Mouse (Mus musculus) ES-E14 (cell line): ENCODE measurements at regions not wholly inside any gene's neighbourhood (a gene's known extent, or its start where the extent isn't known, plus 50 kb on each side); places are given as distances from the start of the nearest gene placed in this dataset.

Experiments
- DNase-seq: peaks from one replicate; pipeline ENCODE4 v3.0.0-alpha.2; 2013; ENCODE audit warnings: low read depth, low spot score
- H3K27ac ChIP-seq: 2 replicates; pipeline ENCODE4 v1.5.1; 2012; ENCODE audit warnings: low read depth, mild to moderate bottlenecking, low read length, moderate library complexity, mixed read lengths; ENCODE audit not compliant: poor library complexity, insufficient read depth, severe bottlenecking
- H3K36me3 ChIP-seq: 2 replicates; pipeline ENCODE4 v1.6.1; 2012; ENCODE audit warnings: mild to moderate bottlenecking, low read length, moderate library complexity, mixed read lengths; ENCODE audit not compliant: control insufficient read depth, poor library complexity, insufficient read depth, severe bottlenecking
- H3K4me1 ChIP-seq, 2 experiments: fragments of 150-350 bp in 1 of 2; sonication (generic) in 1 of 2; 2 replicates each; pipeline ENCODE4 v1.6.1; 2012; ENCODE audit warnings: low read length in 2 of 2, mild to moderate bottlenecking in 1 of 2, mixed read lengths in 1 of 2; ENCODE audit not compliant: control insufficient read depth in 2 of 2, insufficient read depth in 2 of 2, poor library complexity in 1 of 2
- H3K4me3 ChIP-seq, 2 experiments: fragments of 150-350 bp in 1 of 2; sonication (generic) in 1 of 2; 2 replicates each; pipeline ENCODE4 v1.5.1; 2012; ENCODE audit warnings: low read length in 2 of 2, low read depth in 1 of 2, mild to moderate bottlenecking in 1 of 2, mixed read lengths in 1 of 2; ENCODE audit not compliant: insufficient read depth in 1 of 2, poor library complexity in 1 of 2, severe bottlenecking in 1 of 2
- H3K9ac ChIP-seq: 2 replicates; pipeline ENCODE4 v1.6.1; 2012; ENCODE audit warnings: low read depth, mild to moderate bottlenecking, low read length, mixed read lengths; ENCODE audit not compliant: poor library complexity, insufficient read depth, severe bottlenecking
- H3K9me3 ChIP-seq: fragments of 150-350 bp; sonication (generic); 2 replicates; pipeline ENCODE4 v1.6.1; 2012; ENCODE audit warnings: low read depth, mild to moderate bottlenecking, low read length; ENCODE audit not compliant: control insufficient read depth, insufficient read depth
- CHD2 ChIP-seq: IDR thresholded peaks from 2 replicates; pipeline ENCODE4 v1.6.1; 2014; ENCODE audit warnings: mild to moderate bottlenecking, low read depth, low read length, inconsistent platforms
- HCFC1 ChIP-seq: IDR thresholded peaks from 2 replicates; pipeline ENCODE4 v1.6.1; 2012; ENCODE audit warnings: low read length, inconsistent platforms, borderline replicate concordance; ENCODE audit not compliant: insufficient read depth
- MAFK ChIP-seq: IDR thresholded peaks from 2 replicates; pipeline ENCODE4 v1.6.1; 2014; ENCODE audit warnings: mild to moderate bottlenecking, low read depth, low read length, inconsistent platforms; ENCODE audit not compliant: insufficient read depth
- ZC3H11A ChIP-seq: IDR thresholded peaks from 2 replicates; pipeline ENCODE4 v1.6.1; 2012; ENCODE audit warnings: low read depth, mild to moderate bottlenecking, inconsistent platforms, low read length, borderline replicate concordance
- ZNF384 ChIP-seq: IDR thresholded peaks from 2 replicates; pipeline ENCODE4 v1.6.1; 2012; ENCODE audit warnings: low read depth, low read length, inconsistent platforms
- in situ Hi-C, 2 experiments: fragments of 600-800 bp; cut with MboI; formaldehyde crosslinking; loops; one replicate each; pipeline ENCODE4 v1.15.1; 2025; ENCODE audit warnings: low sequenced_read_pairs in 2 of 2, inconsistent platforms in 1 of 2; ENCODE audit not compliant: unreplicated experiment in 2 of 2

GRCm38 (mm10) chr8:6492453-6492852, 1387.3 kb upstream of the Slc10a2 start:
- Histone ChIP-seq H3K27ac (no peak overlapping the region), H3K4me3 (no peak overlapping the region), H3K36me3 (no peaks in the 10 kb centered on the region), H3K4me1 (no peaks in the 10 kb centered on the region), H3K9ac (no peak overlapping the region), H3K9me3 (no peaks in the 10 kb centered on the region)
- DNase-seq = no peak
- in situ Hi-C loops = no loop called here
- TF ChIP-seq CHD2 (no peak), HCFC1 (no peak), ZC3H11A (no peak)

GRCm38 (mm10) chr8:6481966-6482365, 1376.8 kb upstream of the Slc10a2 start:
- no peaks in the 10 kb centered on the region for H3K4me1 ChIP-seq
- no peak overlapping the region for H3K9ac ChIP-seq
- H3K4me3 ChIP-seq = no peak overlapping the region
- H3K36me3 ChIP-seq = no peaks in the 10 kb centered on the region
- H3K27ac ChIP-seq = no peak overlapping the region
- no peak for TF ChIP-seq MAFK
- TF ChIP-seq CHD2 = no peak
- TF ChIP-seq HCFC1 = no peak
- TF ChIP-seq ZNF384 = no peak
- TF ChIP-seq ZC3H11A = no peak
- no peaks in the 10 kb centered on the region for H3K9me3 ChIP-seq
- in situ Hi-C loops = no loop called here
- DNase-seq = no peak

DNA sequence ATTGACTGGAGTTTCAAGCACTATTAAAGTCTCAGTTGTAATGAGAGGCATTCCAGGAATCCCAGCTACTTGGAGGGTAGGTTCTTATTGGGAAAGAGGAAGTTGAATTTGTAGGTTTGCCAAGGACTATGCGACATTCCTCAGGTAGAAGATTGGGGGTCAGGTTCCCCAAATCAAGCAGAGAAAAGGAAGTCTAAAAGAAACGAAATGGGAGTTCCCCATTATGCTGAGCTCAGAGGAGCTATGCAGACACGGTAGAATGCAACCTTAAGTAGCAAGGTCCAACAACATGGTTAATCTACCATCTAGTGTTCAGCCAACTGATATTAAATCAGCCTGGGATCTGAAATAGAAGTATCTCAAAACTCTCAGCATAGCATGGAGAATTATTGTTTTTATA, 1365.9 kb upstream of the Slc10a2 start:
- H3K4me3 ChIP-seq = no peak overlapping the region
- no peaks in the 10 kb centered on the region for H3K36me3 ChIP-seq
- no peak overlapping the region for H3K9ac ChIP-seq
- H3K27ac ChIP-seq = no peak overlapping the region
- TF ChIP-seq HCFC1 (no peak), ZNF384 (no peak)
- DNase-seq = no peak
- H3K9me3 ChIP-seq = no peaks in the 10 kb centered on the region
- in situ Hi-C loops = no loop called here
- H3K4me1 ChIP-seq = no peaks in the 10 kb centered on the region

- in situ Hi-C loops = no loop called here
Measured at GRCm38 (mm10) chr8:6456553-6457180, 1351.5 kb upstream of the Slc10a2 start.

GRCm38 (mm10) chr8:6448301-6448700, 1343.2 kb upstream of the Slc10a2 start:
- no peak overlapping the region for H3K9ac ChIP-seq
- no peak overlapping the region for H3K27ac ChIP-seq
- no peak overlapping the region for H3K4me3 ChIP-seq
- no peaks in the 10 kb centered on the region for H3K4me1 ChIP-seq
- TF ChIP-seq MAFK (no peak), CHD2 (no peak), ZC3H11A (no peak), ZNF384 (no peak), HCFC1 (no peak)
- in situ Hi-C loops = no loop called here
- DNase-seq = no peak
- no peaks in the 10 kb centered on the region for H3K9me3 ChIP-seq
- H3K36me3 ChIP-seq = no peaks in the 10 kb centered on the region

More at GRCm38 (mm10) chr8:6456553-6457180, 1351.5 kb upstream of the Slc10a2 start:
- no peak overlapping the region for H3K9ac ChIP-seq
- no peaks in the 10 kb centered on the region for H3K9me3 ChIP-seq
- DNase-seq = no peak
- no peak for TF ChIP-seq CHD2
- TF ChIP-seq HCFC1 = no peak
- TF ChIP-seq ZC3H11A = no peak
- TF ChIP-seq MAFK = no peak
- no peak for TF ChIP-seq ZNF384
- no peaks in the 10 kb centered on the region for H3K36me3 ChIP-seq
- no peaks in the 10 kb centered on the region for H3K4me1 ChIP-seq
- no peak overlapping the region for H3K4me3 ChIP-seq
- H3K27ac ChIP-seq = no peak overlapping the region
